Mouse (Mus musculus) liver, embryonic 16.5 days (tissue): ENCODE data around the gene Rraga. TPM values are rescaled to one million over a fixed set of nuclear protein-coding genes. Genes with fewer than 3 reads are reported as not detected.

Experiments used
- ATAC-seq: fragments of 200-750 bp; cut with Nextera tagmentation; 2 replicates; pipeline ENCODE4 v1.8.0; 2017; ENCODE audit warnings: low read depth, mild to moderate bottlenecking, moderate number of reproducible peaks, moderate library complexity
- H3K27ac ChIP-seq: fragments of 300-500 bp; sonication (generic); 2 replicates; pipeline ENCODE4 v1.5.1; 2014; ENCODE audit warnings: mild to moderate bottlenecking, low read length
- H3K27me3 ChIP-seq: fragments of 300-500 bp; sonication (generic); 2 replicates; pipeline ENCODE4 v1.6.1; 2014; ENCODE audit warnings: low read depth, low read length, mixed read lengths; ENCODE audit not compliant: control insufficient read depth, insufficient read depth
- H3K36me3 ChIP-seq: fragments of 300-500 bp; sonication (generic); 2 replicates; pipeline ENCODE4 v1.6.1; 2014; ENCODE audit warnings: mild to moderate bottlenecking; ENCODE audit not compliant: control insufficient read depth, insufficient read depth
- H3K4me1 ChIP-seq: fragments of 300-500 bp; sonication (generic); 2 replicates; pipeline ENCODE4 v1.6.1; 2014; ENCODE audit warnings: low read depth, low read length, mixed read lengths; ENCODE audit not compliant: control insufficient read depth
- H3K4me2 ChIP-seq: fragments of 300-500 bp; sonication (generic); 2 replicates; pipeline ENCODE4 v1.6.1; 2014; ENCODE audit warnings: low read depth, low read length, mixed read lengths
- H3K4me3 ChIP-seq: fragments of 300-500 bp; sonication (generic); 2 replicates; pipeline ENCODE4 v1.5.1; 2014; ENCODE audit warnings: low read depth, mild to moderate bottlenecking, low read length
- H3K9ac ChIP-seq: fragments of 300-500 bp; sonication (generic); 2 replicates; pipeline ENCODE4 v1.6.1; 2014; ENCODE audit warnings: low read depth, low read length
- H3K9me3 ChIP-seq: fragments of 300-500 bp; sonication (generic); replicated peaks from 2 replicates; pipeline ENCODE4 v1.6.1; 2016; ENCODE audit warnings: low read length; ENCODE audit not compliant: control insufficient read depth
- WGBS: fragments of 180-500 bp; shearing (Covaris S2); extraction: QIAGEN DNeasy Blood & Tissue Kit; methylation state at CpG from one replicate; pipeline ENCODE4 v1.1.7; 2014; ENCODE audit not compliant: insufficient replicate concordance; 5-methylcytosine and 5-hydroxymethylcytosine counted together
- polyA plus RNA-seq: library from polyadenylated mRNA; unstranded; fragments of >200 nt; fragmentation: Nextera tagmentation; extraction: Ambion mirVana; gene quantifications from 2 replicates; pipeline ENCODE4 v1.2.1, GENCODE M21; 2015

Gene Rraga
- polyA plus RNA-seq, 1 experiment from 2014 or later, result 33.8 TPM

- 67% methylated on average over 3 of the region's 3 CpGs for WGBS
- Histone ChIP-seq H3K27me3 (no peaks in the 10 kb centered on the region), H3K36me3 (no peaks in the 10 kb centered on the region), H3K4me3 (no peak overlapping the region), H3K4me1 (no peaks in the 10 kb centered on the region), H3K27ac (no peak overlapping the region), H3K9me3 (no peaks in the 10 kb centered on the region), H3K9ac (no peak overlapping the region), H3K4me2 (no peak overlapping the region)
- ATAC-seq, result no peak
Measured at GRCm38 (mm10) chr4:86543999-86544398, 31.5 kb upstream of the Rraga start.

GRCm38 (mm10) chr4:86545615-86546014 lies 29.9 kb upstream of the Rraga start:
- Histone ChIP-seq H3K4me2 (no peak overlapping the region), H3K27me3 (no peaks in the 10 kb centered on the region), H3K4me1 (no peaks in the 10 kb centered on the region), H3K9ac (no peak overlapping the region), H3K9me3 (no peaks in the 10 kb centered on the region), H3K27ac (no peak overlapping the region), H3K36me3 (no peaks in the 10 kb centered on the region), H3K4me3 (no peak overlapping the region)
- ATAC-seq, result no peak
- WGBS, result 49% methylated on average over 5 of the region's 5 CpGs

- Histone ChIP-seq H3K4me2 (no peak overlapping the region), H3K27me3 (no peaks in the 10 kb centered on the region), H3K4me3 (no peak overlapping the region), H3K9me3 (no peaks in the 10 kb centered on the region), H3K27ac (no peak overlapping the region), H3K36me3 (no peaks in the 10 kb centered on the region), H3K4me1 (no peaks in the 10 kb centered on the region), H3K9ac (no peak overlapping the region)
- no peak for ATAC-seq
- WGBS, result 31% methylated on average over 9 of the region's 9 CpGs
Measured at GRCm38 (mm10) chr4:86548332-86548731, 27.1 kb upstream of the Rraga start.

- WGBS, result 20% methylated on average over 6 of the region's 6 CpGs
- H3K27ac ChIP-seq, result no peak overlapping the region
- H3K36me3 ChIP-seq, result no peaks in the 10 kb centered on the region
- H3K27me3 ChIP-seq, result no peaks in the 10 kb centered on the region
- no peaks in the 10 kb centered on the region for H3K9me3 ChIP-seq
- H3K9ac ChIP-seq, result no peak overlapping the region
- no peak overlapping the region for H3K4me2 ChIP-seq
- no peaks in the 10 kb centered on the region for H3K4me1 ChIP-seq
- ATAC-seq, result no peak
- no peak overlapping the region for H3K4me3 ChIP-seq
Measured at GRCm38 (mm10) chr4:86555035-86555707, 20.3 kb upstream of the Rraga start.

- no peaks in the 10 kb centered on the region for H3K9me3 ChIP-seq
- WGBS, result 66% methylated on average over 7 of the region's 7 CpGs
- no peak overlapping the region for H3K4me2 ChIP-seq
- H3K27me3 ChIP-seq, result no peaks in the 10 kb centered on the region
- H3K27ac ChIP-seq, result no peak overlapping the region
- no peak overlapping the region for H3K9ac ChIP-seq
- ATAC-seq, result no peak
- H3K4me1 ChIP-seq, result no peaks in the 10 kb centered on the region
- H3K36me3 ChIP-seq, result no peaks in the 10 kb centered on the region
- no peak overlapping the region for H3K4me3 ChIP-seq
Measured at GRCm38 (mm10) chr4:86557371-86557770, 18.1 kb upstream of the Rraga start.

GRCm38 (mm10) chr4:86558228-86558627 lies 17.2 kb upstream of the Rraga start, which contains the start of gene Saxo1:
Gene Saxo1 (minus strand): TSS chr4:86558328.
- Histone ChIP-seq H3K4me1 (no peaks in the 10 kb centered on the region), H3K27me3 (no peaks in the 10 kb centered on the region), H3K9ac (no peak within 1 kb of the TSS), H3K36me3 (no peaks in the 10 kb centered on the region), H3K4me3 (no peak within 1 kb of the TSS), H3K4me2 (no peak within 1 kb of the TSS), H3K27ac (no peak within 1 kb of the TSS), H3K9me3 (no peaks in the 10 kb centered on the region)
- WGBS, result 71% methylated on average over 7 of the region's 7 CpGs
- no peak for ATAC-seq

- ATAC-seq, result no peak
- Histone ChIP-seq H3K27ac (no peak overlapping the region), H3K4me1 (no peaks in the 10 kb centered on the region), H3K4me2 (no peak overlapping the region), H3K36me3 (no peaks in the 10 kb centered on the region), H3K9ac (no peak overlapping the region), H3K9me3 (no peaks in the 10 kb centered on the region), H3K4me3 (no peak overlapping the region), H3K27me3 (no peaks in the 10 kb centered on the region)
- 52% methylated on average over 4 of the region's 4 CpGs for WGBS
Measured at GRCm38 (mm10) chr4:86559006-86559405, 16.5 kb upstream of the Rraga start.

GRCm38 (mm10) chr4:86561061-86561460 lies 14.4 kb upstream of the Rraga start:
- 83% methylated on average over 3 of the region's 3 CpGs for WGBS
- Histone ChIP-seq H3K4me1 (no peaks in the 10 kb centered on the region), H3K9ac (no peak overlapping the region), H3K27me3 (no peaks in the 10 kb centered on the region), H3K27ac (no peak overlapping the region), H3K4me3 (no peak overlapping the region), H3K36me3 (no peaks in the 10 kb centered on the region), H3K4me2 (no peak overlapping the region), H3K9me3 (no peaks in the 10 kb centered on the region)
- ATAC-seq, result no peak

- H3K27me3 ChIP-seq, result no peaks in the 10 kb centered on the region
- 12% methylated on average over 6 of the region's 6 CpGs for WGBS
Measured at GRCm38 (mm10) chr4:86574939-86575282, 557 bp upstream of the Rraga start.

More at GRCm38 (mm10) chr4:86574939-86575282, 557 bp upstream of the Rraga start:
- peak overlapping the region; percentile 96 for H3K27ac ChIP-seq
- no peak for ATAC-seq
- H3K9ac ChIP-seq, result peak overlapping the region; percentile 86
- H3K4me3 ChIP-seq, result peak overlapping the region; percentile 79
- H3K4me1 ChIP-seq, result peaks cover 22% of the 10 kb centered on the region
- H3K36me3 ChIP-seq, result peaks cover 2% of the 10 kb centered on the region
- no peaks in the 10 kb centered on the region for H3K9me3 ChIP-seq
- H3K4me2 ChIP-seq, result peak overlapping the region; percentile 82
